Mouse (Mus musculus): ENCODE results near the gene Nhlh2. TPM values are rescaled to one million over a fixed set of nuclear protein-coding genes. Genes with fewer than 3 reads are reported as not detected.

Nhlh2 gene
- polyA plus RNA-seq, 1 experiment from 2014 or later, result 44.9 TPM

DNA sequence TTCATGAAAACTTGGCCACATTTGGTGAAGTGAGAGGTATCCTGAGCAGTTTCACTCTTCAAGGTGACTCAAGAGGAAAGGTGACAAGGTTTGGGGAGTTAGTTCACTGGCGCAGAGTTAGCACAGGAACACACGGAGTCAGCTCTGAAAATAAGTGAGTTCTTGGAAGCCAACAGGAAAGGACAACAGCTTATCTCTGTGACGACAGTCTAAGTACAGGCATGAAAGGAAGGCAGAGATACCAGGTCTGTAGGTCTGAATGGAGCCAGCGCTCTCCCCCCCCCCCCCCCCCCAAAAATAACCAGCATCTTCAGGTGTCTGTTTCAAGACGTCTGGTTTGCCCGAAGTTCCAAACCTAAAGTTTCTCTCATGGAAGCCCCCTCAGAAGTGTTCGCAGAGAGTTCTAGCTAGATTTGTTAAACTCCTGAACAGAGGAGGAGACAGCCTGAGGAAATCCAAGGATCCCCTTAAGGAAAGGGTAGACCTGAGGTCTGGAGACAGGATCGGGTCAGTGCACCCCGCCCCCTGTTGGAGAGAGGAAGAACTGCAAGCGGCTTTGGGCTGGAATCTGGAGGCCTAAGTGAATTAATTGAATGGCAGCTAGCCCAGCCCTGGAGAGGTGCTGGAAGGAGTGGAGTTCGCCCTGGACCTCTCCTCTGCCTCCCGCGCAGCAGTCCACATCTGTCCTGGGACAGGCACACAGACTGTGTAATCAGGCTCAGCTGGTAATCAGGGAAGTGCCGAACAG lies 52.2 kb downstream of the Nhlh2 start:
- ATAC-seq (replicated peaks; ENCODE audit: low FRiP score) (peak; percentile 78), DNase-seq (ENCODE audit: low spot score) (peak; percentile 87)
- Histone ChIP-seq H3K4me1 (replicated peaks; ENCODE audit: control insufficient read depth, insufficient read depth, low read length) (no peaks in the 10 kb centered on the region), H3K4me2 (ENCODE audit: low read depth, low read length, severe bottlenecking) (no peak overlapping the region), H3K9me3 (ENCODE audit: control insufficient read depth, low read length) (no peaks in the 10 kb centered on the region), H3K27ac (ENCODE audit: low read depth, low read length) (no peak overlapping the region), H3K27me3 (ENCODE audit: control insufficient read depth, insufficient read depth, low read length) (no peaks in the 10 kb centered on the region), H3K9ac (ENCODE audit: low read length) (no peak overlapping the region), H3K4me3 (ENCODE audit: low read depth, low read length) (no peak overlapping the region), H3K36me3 (ENCODE audit: control insufficient read depth, insufficient read depth, low read length) (no peaks in the 10 kb centered on the region)
- 44% methylated on average over 14 of the region's 14 CpGs for WGBS

GRCm38 (mm10) chr3:102062671-102063010 lies 52.8 kb downstream of the Nhlh2 start:
- ATAC-seq (replicated peaks; ENCODE audit: low FRiP score) (no peak; the same call in 1 of the 2 replicates), DNase-seq (ENCODE audit: low spot score) (no peak)
- Histone ChIP-seq H3K27ac (ENCODE audit: low read depth, low read length) (no peak overlapping the region), H3K27me3 (ENCODE audit: control insufficient read depth, insufficient read depth, low read length) (no peaks in the 10 kb centered on the region), H3K4me2 (ENCODE audit: low read depth, low read length, severe bottlenecking) (no peak overlapping the region), H3K36me3 (ENCODE audit: control insufficient read depth, insufficient read depth, low read length) (no peaks in the 10 kb centered on the region), H3K9ac (ENCODE audit: low read length) (no peak overlapping the region), H3K4me3 (ENCODE audit: low read depth, low read length) (no peak overlapping the region), H3K4me1 (replicated peaks; ENCODE audit: control insufficient read depth, insufficient read depth, low read length) (no peaks in the 10 kb centered on the region), H3K9me3 (ENCODE audit: control insufficient read depth, low read length) (no peaks in the 10 kb centered on the region)
- WGBS, result 47% methylated on average over 8 of the region's 8 CpGs

DNA sequence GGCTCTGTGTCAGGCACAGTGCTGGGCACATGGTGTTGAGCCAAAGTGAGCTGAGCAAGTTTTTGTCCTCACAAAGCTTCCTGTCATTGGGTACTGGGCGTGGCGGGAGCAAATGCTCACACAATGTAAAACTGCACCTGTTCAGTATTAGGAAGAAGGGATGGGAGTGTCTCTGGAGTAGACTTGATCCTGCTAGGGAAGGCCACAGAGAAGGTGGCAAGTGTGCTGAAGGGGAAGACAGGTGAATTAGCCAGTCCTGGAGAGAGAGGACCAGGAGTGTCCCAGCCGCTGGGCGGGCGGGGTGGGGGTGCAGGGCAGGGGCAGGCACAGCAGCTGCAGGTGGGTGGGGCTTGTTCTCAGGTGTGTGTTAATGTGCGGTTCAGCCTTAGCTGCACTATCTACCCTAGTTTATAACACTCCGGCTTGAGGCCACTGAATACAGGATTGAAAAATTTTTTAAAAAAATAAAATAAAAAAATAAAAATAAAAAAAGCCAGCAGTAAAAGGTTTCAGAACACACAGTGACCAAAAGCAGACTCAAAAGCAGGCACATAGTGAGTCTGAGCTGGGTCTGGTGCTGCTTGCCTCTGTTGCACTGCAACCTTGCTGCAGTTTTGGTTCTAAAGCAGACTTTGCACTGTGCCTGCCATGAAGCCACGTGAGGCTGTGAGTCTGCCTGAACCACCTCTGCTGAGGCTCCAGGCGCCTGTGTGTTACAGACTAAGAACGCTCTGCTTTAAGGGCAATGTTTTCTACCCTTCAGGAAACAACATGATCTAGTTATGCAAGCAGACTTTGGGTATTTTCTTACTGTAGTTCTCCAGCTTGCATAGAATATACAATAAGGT lies 53.6 kb downstream of the Nhlh2 start:
- DNase-seq (ENCODE audit: low spot score) (no peak), ATAC-seq (replicated peaks; ENCODE audit: low FRiP score) (no peak)
- Histone ChIP-seq H3K27me3 (ENCODE audit: control insufficient read depth, insufficient read depth, low read length) (no peaks in the 10 kb centered on the region), H3K4me3 (ENCODE audit: low read depth, low read length) (no peak overlapping the region), H3K9ac (ENCODE audit: low read length) (no peak overlapping the region), H3K36me3 (ENCODE audit: control insufficient read depth, insufficient read depth, low read length) (no peaks in the 10 kb centered on the region), H3K9me3 (ENCODE audit: control insufficient read depth, low read length) (no peaks in the 10 kb centered on the region), H3K4me1 (replicated peaks; ENCODE audit: control insufficient read depth, insufficient read depth, low read length) (no peaks in the 10 kb centered on the region), H3K4me2 (ENCODE audit: low read depth, low read length, severe bottlenecking) (no peak overlapping the region), H3K27ac (ENCODE audit: low read depth, low read length) (no peak overlapping the region)
- WGBS, result 78% methylated on average over 10 of the region's 10 CpGs

DNA sequence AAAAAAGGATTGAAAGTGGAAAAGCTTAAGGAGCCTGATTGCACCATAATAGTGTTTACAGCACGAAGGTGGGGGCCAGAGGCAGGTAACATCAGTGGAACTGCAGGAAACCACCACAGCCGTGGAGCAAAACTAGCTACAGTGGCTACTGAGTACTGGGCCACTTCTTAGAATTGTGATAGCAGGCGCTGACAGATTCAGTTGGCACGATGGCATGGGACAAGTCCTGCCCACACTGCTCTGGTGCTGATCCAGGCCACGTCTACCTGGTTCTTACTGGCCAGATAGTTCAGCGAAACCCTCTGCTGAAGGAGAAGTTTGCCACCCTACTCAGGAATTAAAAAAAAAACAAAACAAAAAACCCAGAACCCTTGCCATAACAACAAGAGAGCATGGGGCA lies 54.7 kb downstream of the Nhlh2 start:
- Histone ChIP-seq H3K4me3 (ENCODE audit: low read depth, low read length) (no peak overlapping the region), H3K9me3 (ENCODE audit: control insufficient read depth, low read length) (no peaks in the 10 kb centered on the region), H3K4me2 (ENCODE audit: low read depth, low read length, severe bottlenecking) (no peak overlapping the region), H3K27ac (ENCODE audit: low read depth, low read length) (no peak overlapping the region), H3K9ac (ENCODE audit: low read length) (no peak overlapping the region), H3K4me1 (replicated peaks; ENCODE audit: control insufficient read depth, insufficient read depth, low read length) (no peaks in the 10 kb centered on the region), H3K36me3 (ENCODE audit: control insufficient read depth, insufficient read depth, low read length) (no peaks in the 10 kb centered on the region), H3K27me3 (ENCODE audit: control insufficient read depth, insufficient read depth, low read length) (no peaks in the 10 kb centered on the region)
- DNase-seq (ENCODE audit: low spot score), result no peak
- no peak for ATAC-seq (replicated peaks; ENCODE audit: low FRiP score)
- WGBS, result 87% methylated on average over 6 of the region's 6 CpGs

Other genes starting within 250 kb of the Nhlh2 start
- gene Mab21l3, start 161.1 kb upstream of the Nhlh2 start, polyA plus RNA-seq (2014; fragmentation: Nextera tagmentation; extraction: Ambion mirVana), result 0.92 and 1.2 TPM in 2 replicates
- 5.5 and 5.7 TPM in 2 replicates for gene Slc22a15, start 85.6 kb upstream of the Nhlh2 start, polyA plus RNA-seq (2014; fragmentation: Nextera tagmentation; extraction: Ambion mirVana)
- gene Casq2, start 76.3 kb downstream of the Nhlh2 start, polyA plus RNA-seq (2014; fragmentation: Nextera tagmentation; extraction: Ambion mirVana), result not detected in 2 replicates
- gene Vangl1, start 194.6 kb downstream of the Nhlh2 start, polyA plus RNA-seq (2014; fragmentation: Nextera tagmentation; extraction: Ambion mirVana), result 7.3 and 8.1 TPM in 2 replicates